Mouse (Mus musculus) 3134 (cell line): ENCODE measurements around the gene Pithd1.
A peak's percentile ranks its signal among the peaks of the same experiment; 100 is the strongest.

Source experiments
- DNase-seq: peaks from one replicate; pipeline ENCODE4 v3.0.0-alpha.2; 2011; ENCODE audit warnings: low spot score; ENCODE audit not compliant: insufficient read length; ENCODE audit errors: extremely low read depth

The Pithd1 gene

DNA sequence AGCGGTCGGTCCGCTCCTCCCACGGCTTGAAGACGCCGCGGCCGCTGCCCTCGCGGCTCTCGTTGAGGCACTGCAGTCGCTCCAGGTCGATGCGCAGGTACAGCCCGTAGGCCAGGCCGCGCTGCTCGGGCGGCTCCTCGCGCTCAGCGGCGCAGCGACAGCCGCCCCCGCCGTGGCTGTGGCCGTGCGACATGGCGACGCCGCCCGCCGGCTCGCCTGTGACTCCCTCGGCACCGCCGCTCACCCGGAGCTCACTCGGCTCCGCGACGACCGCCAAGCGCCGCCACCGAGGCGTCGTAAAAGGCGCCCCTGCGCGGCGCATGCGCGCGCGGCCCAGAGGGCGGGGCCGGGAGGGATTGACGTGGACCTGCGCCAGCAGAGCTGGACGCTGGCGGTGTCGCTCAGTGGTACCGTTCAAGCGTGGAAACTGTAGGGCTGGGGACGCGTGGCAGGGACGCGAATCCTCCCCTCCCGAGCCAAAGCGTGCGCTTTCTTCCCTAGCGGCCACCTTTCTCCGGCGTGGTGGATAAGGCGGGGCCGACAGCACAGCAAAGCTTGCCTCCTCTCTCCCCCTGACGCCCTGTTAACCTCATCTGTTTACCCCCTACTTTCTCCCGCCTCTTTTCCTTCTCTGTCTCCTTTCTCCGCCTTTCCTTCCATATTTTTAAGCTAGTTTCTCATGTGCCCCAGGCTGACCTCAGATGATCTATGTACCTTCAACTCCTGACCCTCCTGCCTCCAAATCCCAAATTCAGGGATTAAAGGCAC lies at the start of gene Pithd1:
Gene Pithd1, minus strand, starts transcription at position 322 of the 768 bp plus-strand sequence.
- peak; percentile 96 for DNase-seq

DNA sequence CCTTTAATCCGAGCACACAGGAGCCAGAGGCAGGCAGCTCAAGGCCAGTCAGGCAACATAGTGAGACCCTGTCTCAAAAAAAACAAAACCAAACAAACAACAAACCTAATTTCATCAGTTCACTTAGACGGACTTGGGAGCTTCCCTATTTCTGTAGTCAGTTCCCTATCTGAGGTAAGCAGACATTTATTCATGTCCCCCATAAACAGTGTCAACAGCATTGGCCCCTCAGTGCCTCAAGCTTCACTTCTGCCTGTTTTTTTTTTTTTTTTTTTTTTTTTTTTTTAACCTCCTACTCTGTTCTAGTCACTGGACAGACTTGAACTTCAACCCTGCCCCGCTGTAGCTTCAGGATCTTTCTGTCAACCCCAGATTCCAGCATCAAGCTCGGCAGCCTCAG lies 48.0 kb upstream of the Pithd1 start:
- no peak for DNase-seq

DNA sequence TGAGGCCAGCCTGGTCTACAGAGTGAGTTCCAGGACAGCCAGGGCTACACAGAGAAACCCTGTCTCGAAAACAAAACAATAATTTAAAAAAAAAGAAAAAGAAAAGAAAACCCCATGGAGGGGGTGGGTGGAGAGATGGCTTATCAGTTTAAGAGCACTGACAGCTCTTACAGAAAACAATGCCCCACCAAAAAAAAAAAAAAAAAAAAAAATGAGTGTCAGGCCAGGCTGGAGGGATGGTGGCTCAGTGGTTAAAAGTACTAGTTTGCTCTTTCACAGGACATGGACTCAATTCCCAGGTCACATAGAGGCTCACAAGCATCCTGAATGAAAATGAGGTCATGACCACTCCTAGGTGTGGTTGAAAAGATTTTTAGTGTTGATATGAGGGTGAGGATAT lies 46.2 kb upstream of the Pithd1 start:
- DNase-seq, result no peak

DNA sequence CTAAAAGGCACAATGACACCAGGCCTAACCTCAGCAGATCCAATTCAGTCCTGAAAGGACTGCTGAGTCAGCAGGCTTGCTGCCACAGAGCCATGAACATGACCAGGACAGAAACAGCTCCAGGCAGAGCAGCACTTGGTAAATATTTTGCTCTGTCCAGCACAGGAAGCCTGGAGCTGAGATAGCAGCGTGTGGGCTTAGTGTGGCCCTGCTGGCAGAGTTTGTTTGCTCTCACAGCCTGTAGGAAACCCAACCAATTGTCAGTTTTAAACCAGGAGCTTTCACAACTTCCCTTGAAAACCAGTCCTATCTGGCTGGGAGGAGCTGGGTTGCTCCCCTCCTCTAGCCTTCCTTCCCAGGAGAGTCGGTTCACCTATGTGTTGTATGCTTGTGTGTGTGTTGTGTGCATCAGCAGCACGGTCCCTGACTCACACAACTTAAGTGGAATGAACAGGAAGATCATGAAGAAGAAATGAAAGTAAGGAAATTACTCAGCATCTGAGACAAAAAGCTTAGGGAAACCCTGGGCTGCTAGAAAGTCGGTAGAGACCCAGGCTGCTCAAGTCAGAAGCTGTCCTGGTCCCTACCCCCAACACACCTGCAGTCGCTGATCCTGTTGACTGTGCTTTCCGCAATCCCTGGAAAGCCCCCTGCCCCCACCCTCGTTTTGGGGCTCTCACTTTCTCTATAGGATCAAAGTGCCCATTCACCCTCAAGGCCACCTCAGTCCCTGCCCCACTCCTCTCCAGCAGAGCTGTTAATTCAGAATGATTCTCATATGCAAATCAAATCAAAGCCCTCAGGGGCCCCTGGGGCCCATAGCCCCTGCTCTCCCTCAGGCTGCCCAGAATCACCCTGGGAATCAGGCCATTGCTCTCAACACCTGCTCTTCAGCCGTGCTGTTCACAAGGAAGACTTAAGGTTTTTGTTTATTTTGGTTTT lies 44.2 kb upstream of the Pithd1 start:
- no peak for DNase-seq

DNA sequence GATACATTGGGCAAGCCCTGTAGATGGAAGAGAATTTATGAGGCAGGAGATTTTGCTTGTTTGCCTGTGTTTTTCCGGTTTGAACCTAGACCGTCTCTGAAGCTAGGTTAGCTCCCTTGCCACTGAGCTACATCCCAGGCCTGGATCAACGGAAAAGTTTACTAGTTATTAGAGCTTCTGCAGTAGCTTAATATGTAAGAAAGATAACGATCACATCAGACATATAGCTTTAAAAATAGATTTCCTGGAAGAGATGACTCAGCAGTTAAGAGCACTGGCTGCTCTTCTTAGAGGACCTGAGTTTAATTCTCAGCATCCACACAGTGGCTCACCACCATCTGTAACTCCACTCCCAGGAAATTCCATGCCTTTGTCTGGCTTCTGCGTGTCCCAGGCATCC lies 41.6 kb upstream of the Pithd1 start:
- no peak for DNase-seq

DNA sequence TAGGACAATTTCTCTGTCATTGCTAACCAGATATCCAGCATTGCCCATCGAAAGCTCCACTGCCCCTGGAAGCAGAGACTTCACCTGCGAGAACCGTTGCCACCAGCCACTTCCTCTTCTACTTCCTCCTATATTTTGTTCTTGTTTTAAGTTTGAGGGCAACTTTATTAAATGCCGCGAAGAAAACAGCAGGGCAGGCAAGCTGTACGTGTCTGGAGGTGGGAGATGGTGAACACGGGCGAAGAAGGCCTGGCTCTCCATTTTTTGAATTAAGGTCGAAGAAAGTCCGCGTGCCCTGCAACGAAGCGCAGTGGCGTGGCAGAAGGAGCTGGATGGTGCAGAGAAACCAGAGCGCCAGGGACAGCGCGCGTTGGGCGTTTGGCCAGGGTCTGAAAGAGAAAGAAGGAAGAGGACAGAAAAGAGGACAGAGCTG lies 41.1 kb upstream of the Pithd1 start:
- no peak for DNase-seq

DNA sequence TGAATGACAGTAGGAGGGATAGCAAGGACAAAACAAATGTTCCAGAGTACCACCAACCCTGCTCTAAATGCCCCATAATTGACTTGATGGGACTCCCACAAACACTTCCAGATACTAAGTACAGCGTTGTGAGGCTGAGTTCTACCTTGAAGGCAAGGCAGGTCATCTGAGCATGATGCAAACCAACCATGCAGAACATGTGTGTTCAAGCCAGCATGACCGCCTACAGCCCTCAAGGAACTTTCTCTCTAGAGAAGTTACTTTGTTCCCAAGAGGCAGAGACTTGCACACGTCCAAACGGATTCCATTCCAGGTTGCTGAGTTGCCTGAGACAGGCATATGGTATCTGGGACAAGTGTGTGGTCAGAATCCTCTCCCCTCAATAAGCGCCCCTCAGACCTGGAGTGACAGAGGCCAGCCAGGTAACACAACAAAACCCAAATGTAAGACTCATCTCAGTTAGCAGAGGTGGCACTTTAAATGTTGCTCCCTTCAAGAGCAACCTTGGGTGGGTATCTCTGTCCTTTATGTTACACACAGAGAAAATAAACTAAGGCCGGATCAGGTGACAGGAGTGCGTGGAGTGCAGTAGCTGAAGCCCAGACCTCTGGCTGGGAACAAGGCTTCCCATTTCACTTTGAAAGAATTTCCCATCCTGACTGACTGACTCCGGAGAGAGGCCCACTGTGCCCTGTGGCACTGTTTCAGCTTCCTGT lies 40.5 kb upstream of the Pithd1 start:
- DNase-seq, result no peak

DNA sequence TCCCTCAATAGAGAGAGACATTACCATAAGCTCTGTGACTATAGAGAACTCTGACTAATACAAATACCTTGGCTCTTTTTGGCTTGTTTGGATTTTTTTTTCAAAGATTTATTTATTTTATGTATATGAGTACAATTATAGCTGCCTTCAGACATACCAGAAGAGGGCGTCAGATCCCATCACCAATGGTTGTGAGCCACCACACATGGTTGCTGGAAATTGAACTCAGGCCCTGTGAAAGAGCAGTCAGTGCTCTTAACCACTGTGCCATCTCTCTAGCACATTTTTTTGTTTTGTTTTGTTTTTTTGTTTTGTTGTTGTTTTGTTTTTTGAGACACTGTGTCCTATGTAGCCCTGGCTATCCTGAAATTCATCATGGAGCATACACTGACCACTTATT lies 38.3 kb upstream of the Pithd1 start:
- DNase-seq, result no peak

DNA sequence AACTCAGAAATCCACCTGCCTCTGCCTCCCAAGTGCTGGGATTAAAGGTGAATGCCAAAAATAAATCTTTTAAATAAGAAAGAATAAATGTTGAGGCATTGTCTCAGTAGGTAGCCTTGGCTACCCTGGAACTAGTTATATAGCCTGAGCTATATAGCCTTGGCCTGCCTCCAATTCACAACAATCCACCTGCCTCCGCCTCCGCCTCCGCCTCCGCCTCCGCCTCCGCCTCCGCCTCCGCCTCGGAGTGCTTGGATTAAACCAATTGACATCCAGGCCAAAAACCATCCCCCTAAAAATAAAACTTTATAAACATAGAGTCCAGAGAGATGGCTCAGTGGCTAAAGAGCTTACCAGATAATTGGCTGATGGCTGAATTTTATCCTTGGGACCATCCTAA lies 35.9 kb upstream of the Pithd1 start:
- no peak for DNase-seq

DNA sequence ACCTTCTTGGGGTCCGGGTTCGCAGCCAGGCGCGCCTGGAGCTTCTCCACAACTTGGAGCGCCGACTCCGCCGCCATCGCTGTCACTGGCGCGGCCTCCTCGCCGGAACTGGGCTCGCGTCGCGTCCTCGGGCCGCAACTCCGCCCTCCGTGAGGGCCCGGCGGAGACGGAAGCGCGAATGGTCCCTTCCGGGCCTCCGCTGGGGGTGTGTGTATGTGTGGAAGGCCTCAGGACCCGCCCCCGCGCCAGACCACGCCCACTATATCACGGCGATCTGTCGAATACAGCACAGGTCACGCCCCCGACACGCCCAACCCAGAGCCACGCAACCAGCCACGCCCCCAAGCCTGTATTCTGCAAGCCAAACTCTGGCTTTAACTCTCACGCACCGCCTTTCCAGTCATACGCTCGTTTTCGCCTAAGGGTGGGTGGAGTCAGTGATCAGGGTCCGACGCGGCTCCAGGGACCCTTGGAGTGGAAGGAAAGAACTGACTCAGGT lies 34.5 kb upstream of the Pithd1 start, which contains the start of gene Eloa:
Gene Eloa, minus strand, starts transcription at position 215 of the 499 bp plus-strand sequence.
- DNase-seq, result peak; percentile 98

DNA sequence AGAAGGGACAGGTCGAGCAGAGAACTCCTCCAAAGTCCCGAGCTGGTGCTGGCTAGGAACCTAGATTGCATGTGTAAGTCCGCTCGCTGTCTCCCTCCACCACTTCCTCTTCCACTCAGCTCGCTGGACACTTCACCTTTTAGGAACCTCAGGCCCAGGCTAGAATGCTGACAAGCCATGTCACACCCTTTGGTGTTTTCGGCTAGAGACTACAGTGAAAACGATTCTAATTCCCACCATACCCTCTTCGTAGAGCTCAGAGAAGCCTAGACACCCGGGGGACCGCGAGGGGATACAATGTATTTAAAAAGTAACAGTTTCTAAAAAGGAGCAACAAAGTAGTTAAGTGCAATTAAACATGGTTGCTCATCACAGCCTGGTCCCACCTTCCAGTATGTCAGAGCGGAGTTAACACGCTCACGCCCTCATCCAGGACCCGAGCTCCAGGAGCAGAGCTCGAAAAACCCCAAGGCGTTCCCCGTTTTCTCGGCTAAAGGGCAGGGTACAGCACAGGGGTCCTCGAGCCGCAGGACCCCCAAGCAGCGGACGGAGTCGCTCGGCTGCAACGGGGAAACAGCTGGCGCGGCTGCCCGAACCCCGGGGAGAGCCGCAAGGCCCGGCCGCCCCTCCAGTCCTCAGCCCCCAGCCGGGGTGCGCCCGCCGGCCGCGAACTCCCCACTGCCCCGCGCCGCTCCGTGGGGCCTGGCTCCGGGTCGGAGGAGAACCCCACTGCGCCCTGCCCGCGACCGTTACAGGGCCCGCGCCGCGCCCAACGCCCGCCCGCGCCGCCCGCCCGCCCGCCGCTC lies 33.9 kb upstream of the Pithd1 start:
- DNase-seq, result peak; percentile 17

DNA sequence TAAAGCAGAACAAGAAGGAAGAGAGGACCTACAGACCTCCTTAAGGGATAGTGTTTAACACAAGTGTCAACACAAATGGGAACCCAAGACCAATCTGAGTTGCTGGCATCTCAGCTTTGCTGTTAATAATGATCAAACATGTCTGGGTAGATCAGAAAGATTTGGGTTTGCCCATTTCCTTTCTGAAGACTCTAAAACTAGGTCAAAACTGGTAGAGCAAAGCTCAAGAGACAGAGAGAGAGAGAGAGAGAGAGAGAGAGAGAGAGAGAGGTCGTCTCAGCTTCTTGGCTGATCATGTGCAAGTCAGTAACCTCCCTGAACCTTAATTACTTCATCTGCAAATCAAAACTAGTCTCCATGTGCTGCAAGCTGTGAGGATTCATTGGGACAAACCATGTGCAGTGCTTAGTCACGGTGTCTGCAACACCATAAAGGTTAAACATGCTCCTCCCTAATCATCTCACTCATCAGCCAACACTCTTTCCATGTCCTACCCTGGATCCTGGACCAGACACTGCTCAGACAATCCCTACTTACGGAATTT lies 29.1 kb upstream of the Pithd1 start:
- no peak for DNase-seq

DNA sequence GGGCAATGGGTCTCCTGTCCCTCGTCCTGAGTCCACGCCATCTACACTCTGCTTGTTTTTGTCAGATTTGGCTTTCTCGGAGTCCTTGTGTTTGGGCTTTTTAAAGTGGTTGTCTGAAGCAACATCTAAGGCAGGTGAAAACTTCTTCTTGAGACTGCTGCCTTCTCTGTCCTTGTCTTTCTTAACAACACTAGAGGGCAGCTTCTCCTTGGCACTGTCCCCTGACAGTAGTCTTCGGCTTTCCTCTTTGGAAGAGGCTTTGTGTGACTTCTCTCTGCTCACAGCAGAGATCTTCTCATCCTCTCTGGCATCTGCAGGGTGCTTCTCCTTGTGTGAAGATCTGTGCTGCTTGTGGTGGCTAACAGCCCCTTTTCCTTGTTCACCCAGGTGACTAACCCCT lies 23.5 kb upstream of the Pithd1 start:
- no peak for DNase-seq

DNA sequence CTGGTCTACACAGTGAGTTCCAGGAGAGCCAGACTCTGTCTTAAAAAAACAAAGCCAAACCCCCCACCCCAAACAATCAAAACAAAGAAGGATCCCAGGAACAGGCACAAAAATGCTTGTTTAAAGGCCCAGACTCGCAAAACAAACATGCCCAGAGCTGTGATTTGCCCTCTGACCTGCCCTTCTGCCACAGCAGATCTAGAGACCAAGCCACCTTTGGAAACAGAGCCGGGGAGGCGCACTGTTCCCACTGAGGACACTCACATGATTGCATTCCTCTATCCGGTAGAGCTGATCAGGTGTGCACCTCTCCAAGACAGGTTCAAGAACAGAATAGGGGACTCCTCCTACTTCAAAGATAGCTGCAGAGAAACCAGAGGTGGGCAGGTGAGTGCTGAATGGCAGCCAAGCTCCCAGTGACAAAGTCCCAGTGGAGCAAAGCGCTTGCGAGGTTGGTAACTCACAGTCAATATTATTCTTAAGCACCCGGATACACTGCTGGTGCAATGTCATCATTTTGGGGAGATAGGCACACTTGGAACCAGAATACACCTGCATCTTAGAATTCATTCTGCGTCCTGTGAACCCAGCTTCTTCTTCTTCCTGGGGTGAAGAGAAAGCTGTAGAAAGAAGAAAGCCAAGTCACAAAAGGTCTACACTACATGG lies 21.9 kb upstream of the Pithd1 start:
- no peak for DNase-seq

DNA sequence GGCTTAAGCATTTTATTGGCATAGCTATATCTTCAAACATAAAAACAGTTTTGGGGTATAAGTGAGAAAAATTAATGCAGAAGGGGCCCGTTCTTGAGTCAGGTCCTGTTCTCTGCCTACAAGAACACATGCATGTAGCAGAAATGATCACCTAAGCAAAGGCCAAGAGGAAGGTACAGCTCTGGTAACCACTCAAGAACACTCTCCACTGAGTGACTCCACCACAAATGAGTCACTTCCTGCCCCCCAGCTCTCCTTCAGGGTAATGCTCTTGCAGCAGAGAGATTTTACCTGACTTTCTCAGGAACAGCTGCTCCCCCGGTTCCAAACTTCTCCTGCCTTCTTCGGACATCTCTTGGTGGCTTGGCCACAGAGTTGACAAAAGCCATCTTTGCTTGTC lies 19.8 kb upstream of the Pithd1 start:
- no peak for DNase-seq

DNA sequence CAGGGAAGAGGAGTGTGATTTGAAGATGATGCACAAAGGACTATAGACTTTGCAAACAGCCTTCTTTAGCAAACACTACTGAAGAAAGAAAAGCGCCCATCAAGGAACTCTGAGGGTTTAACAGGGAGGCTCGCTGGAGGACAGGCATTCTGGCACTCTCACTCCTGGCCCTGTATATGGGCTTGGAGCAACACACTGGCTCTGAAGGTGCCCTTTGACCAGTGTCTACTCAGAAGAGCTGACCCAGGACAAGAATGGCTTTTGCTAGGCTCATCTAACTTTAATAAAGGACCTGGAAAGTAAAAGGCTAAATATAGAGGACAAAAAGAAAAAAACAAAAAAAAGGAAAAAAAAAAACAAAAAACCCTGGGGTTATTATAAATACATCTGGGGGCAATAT lies 17.9 kb upstream of the Pithd1 start:
- DNase-seq, result no peak

DNA sequence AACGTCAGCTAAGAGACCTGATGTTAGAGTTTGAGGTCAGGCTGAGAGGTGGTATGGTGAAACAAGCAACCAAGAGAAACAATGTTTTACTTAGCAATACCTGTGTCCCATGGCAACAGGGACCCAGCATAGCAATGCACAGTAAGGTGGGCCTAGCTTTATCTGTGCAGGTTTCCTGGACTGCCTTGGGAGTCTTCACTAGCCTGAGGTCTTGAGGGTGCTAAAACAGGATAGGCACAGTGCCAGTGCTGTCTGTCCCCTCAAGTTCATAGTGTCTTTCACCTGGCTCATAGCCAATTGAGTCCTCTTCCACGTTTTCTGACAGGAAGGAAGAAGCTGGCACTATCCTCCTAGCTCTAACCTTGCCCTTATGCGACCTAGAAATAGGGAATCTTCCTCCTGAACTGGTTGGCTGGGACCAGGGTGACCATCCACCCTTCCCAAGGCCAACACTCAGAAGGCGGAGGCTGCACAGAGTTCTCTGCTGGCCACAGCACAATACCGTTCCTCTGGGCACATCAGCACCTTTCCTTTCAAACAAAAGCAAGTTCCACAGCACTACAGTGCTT lies 17.1 kb upstream of the Pithd1 start:
- no peak for DNase-seq

DNA sequence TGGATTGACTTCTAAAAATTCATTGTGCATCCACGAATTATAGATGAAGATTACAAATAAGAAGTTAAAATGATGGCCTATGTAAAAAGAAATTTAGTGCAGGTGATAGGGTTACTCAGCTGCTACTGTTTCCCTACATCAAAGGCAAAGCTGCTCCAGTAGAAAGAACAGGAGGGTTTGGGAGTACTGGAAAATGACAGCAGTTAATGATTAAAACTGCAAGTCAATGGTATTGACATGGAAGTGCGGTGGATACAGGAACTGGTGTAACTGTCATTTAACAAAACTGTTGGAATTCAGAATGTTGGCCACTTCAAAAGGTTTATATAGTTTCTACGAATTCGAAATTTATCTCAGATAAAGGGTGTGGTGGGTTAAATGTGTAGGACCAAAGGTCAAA lies 8.1 kb upstream of the Pithd1 start:
- DNase-seq, result no peak

DNA sequence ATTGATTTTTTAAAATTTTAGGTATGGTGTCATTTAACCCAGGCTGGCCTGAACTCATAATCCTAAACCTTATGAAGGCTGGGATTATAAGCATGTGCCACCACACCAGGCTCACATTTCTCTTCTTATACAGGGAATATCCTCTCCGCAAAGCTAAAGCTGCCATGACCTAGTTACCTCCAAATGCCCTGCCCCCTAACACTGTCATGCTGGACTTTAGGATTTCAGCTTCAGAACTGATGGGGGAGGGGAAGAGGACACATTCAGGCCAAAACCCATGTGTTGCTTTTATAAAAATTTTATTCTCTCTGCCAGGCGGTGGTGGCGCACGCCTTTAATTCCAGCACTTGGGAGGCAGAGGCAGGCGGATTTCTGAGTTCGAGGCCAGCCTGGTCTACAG lies 6.9 kb upstream of the Pithd1 start:
- DNase-seq, result no peak
